Mouse (Mus musculus): Measurements from ENCODE around the gene Zfp292.

Gene Zfp292

GRCm38 (mm10) chr4:34883366-34884029 lies 738 bp upstream of the Zfp292 start:
- in situ Hi-C loops (cut with MboI; ENCODE audit: low sequenced_read_pairs), result no loop called here

GRCm38 (mm10) chr4:34882291-34882769 lies 430 bp downstream of the Zfp292 start:
- in situ Hi-C loops (cut with MboI; ENCODE audit: low sequenced_read_pairs), result no loop called here

- in situ Hi-C loops (cut with MboI; ENCODE audit: low sequenced_read_pairs), result no loop called here
These were observed 909 bp downstream of the Zfp292 start for GRCm38 (mm10) chr4:34881851-34882250.

DNA sequence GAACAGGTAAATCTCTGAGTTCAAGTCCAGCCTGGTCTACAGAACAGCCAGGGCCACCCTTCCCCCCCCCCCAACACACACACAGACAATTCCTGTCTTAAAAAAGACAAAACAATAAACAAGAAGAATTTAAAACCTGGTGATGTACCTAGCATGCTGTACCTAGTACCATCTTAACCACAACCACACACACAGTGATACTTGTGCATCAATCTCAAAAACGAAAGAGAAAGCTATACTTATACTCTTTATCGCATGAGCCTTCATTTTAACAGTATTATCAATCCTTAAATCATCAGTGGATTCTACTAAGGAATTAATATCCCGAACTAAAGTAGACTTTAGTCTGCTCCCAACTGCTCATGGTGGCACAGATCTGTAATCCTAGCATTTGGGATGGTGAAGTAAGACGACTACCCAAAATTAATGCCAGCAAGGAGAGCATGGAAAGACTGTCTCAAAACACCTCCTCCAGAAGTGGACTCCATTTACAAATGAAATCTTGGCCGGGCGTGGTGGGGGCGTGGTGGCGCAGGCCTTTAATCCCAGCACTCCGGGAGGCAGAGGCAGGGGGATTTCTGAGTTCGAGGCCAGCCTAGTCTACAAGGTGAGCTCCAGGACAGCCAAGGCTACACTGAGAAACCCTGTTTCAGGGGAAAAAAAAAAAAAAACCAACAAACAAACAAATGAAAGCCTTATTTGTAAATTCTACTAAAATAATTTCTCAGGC lies 1.7 kb downstream of the Zfp292 start:
- in situ Hi-C loops (cut with MboI; ENCODE audit: low sequenced_read_pairs), result no loop called here

- in situ Hi-C loops (cut with MboI; ENCODE audit: low sequenced_read_pairs), result no loop called here
These were observed 8.5 kb downstream of the Zfp292 start for GRCm38 (mm10) chr4:34874234-34874633.

GRCm38 (mm10) chr4:34872896-34873495 lies 9.8 kb downstream of the Zfp292 start:
- in situ Hi-C loops (cut with MboI; ENCODE audit: low sequenced_read_pairs), result no loop called here

- in situ Hi-C loops (cut with MboI; ENCODE audit: low sequenced_read_pairs), result no loop called here
These were observed 12.9 kb downstream of the Zfp292 start for GRCm38 (mm10) chr4:34869813-34870212.

GRCm38 (mm10) chr4:34861438-34861837 lies 21.3 kb downstream of the Zfp292 start:
- in situ Hi-C loops (cut with MboI; ENCODE audit: low sequenced_read_pairs), result no loop called here

- in situ Hi-C loops (cut with MboI; ENCODE audit: low sequenced_read_pairs), result no loop called here
These were observed 23.3 kb downstream of the Zfp292 start for GRCm38 (mm10) chr4:34859416-34859815.

GRCm38 (mm10) chr4:34858903-34859302 lies 23.9 kb downstream of the Zfp292 start:
- in situ Hi-C loops (cut with MboI; ENCODE audit: low sequenced_read_pairs), result no loop called here

DNA sequence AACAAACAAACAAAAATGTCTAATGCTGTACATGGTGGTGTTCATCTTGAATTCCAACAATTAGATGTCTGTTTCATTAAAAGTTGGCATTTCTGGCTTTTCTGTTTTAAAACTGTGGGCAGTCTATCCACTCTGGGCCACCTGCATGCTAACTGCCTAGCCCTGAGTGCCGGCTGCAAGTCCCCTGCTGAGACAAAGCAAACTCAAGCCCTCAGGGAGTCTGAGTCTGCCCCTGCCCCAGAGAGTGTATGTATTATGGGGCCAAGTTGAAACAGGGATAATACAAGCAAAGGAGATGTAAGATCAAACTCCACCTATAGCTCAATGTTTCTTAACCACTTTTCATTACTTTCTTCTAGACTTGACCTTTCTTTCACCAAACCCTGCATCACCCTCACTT lies 26.8 kb downstream of the Zfp292 start:
- in situ Hi-C loops (cut with MboI; ENCODE audit: low sequenced_read_pairs), result no loop called here

DNA sequence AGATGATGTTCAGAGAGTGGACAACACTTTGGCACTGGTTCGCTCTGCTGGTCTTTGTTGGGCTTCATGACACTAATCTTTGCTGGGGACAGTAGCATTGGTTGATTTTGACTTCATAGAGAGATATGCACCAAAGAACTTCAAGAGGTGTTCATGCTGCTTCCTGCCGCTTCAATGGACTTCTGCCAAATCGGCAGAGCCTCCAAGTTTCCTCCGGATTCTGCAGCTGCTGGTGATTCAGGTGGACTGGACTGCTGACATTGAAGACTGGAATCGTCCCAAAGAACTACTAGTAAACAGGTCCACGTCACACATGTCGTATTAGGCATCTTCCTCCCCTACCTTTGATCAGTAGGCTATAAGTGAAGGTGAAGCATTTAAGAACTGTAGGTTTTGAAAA lies 30.7 kb downstream of the Zfp292 start:
- in situ Hi-C loops (cut with MboI; ENCODE audit: low sequenced_read_pairs), result no loop called here

DNA sequence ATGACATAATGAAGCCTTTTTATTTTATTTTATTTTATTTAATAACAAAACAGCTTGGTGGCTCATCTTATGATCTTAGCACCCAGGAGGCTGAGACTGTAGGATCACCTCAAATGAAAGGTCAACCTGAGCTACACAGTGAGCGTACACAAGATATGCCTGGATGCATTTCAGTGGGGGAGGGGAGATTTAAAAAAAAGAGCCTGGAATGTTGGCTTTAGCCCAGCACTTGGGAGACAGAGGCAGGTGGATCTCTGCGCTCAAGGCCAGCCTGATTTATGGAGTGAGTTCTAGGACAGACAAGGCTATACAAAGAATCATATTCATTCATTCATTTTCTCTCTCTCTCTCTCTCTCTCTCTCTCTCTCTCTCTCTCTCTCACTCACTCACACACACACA lies 32.6 kb downstream of the Zfp292 start:
- in situ Hi-C loops (cut with MboI; ENCODE audit: low sequenced_read_pairs), result no loop called here

- in situ Hi-C loops (cut with MboI; ENCODE audit: low sequenced_read_pairs), result no loop called here
These were observed 35.0 kb downstream of the Zfp292 start for GRCm38 (mm10) chr4:34847679-34848309.

DNA sequence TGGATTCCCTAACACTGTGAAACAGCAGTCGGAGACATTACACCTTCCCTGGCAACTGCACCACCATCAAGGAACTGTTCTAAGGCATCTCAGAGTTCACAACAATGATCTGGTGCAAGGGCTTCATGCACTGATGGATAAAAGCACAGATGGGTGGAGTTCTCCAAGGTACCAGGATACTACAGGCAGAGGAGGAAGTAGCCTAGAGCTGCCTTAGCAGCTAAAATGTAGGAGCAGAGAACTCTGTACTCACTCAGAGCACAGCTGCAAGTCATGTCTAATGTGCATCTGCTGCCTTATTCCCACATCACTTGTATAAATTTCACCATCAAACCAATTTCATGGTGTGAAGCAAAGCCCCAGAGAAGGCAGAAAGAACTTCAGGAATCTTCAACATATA lies 38.9 kb downstream of the Zfp292 start:
- in situ Hi-C loops (cut with MboI; ENCODE audit: low sequenced_read_pairs), result no loop called here

- in situ Hi-C loops (cut with MboI; ENCODE audit: low sequenced_read_pairs), result no loop called here
These were observed 39.9 kb downstream of the Zfp292 start for GRCm38 (mm10) chr4:34842826-34843225.

DNA sequence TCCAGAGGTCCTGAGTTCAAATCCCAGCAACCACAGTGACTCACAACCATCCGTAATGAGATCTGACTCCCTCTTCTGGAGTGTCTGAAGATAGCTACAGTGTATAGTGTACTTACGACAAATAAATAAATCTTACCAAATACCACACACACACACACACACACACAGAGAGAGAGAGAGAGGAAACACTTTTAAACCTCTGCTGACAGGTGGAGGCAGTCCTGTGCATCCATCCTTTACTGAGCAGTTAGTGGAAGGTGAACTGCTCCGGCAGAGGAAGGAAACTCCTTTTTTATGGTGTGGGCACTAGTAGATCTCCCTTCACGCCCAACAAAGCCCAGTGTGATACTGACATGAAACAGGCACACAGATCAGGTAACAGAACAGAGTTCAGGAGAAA lies 51.3 kb downstream of the Zfp292 start:
- in situ Hi-C loops (cut with MboI; ENCODE audit: low sequenced_read_pairs), result no loop called here

GRCm38 (mm10) chr4:34829456-34829855 lies 53.3 kb downstream of the Zfp292 start:
- in situ Hi-C loops (cut with MboI; ENCODE audit: low sequenced_read_pairs), result no loop called here

DNA sequence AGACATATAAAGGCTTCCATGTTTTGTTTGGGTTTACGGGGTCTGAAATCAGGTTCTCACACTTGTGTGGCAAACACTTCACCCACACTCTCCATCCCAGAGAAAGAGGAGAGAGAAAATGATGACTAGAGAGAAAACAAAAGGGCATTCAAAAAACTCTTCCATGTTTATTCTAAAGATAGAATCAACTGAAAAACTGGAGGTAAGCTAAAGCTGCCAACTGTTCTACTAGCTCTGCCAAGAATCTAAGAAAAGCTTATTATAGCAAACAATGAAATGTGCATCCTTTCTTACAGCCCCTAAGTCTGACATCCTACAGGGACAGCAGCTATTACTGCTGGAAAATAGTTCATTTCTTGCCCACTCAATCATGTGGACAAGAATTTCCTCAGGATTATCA lies 58.9 kb downstream of the Zfp292 start:
- in situ Hi-C loops (cut with MboI; ENCODE audit: low sequenced_read_pairs), result no loop called here

- in situ Hi-C loops (cut with MboI; ENCODE audit: low sequenced_read_pairs), result no loop called here
These were observed 62.9 kb downstream of the Zfp292 start for GRCm38 (mm10) chr4:34819904-34820303.

- in situ Hi-C loops (cut with MboI; ENCODE audit: low sequenced_read_pairs), result no loop called here
These were observed 81.4 kb downstream of the Zfp292 start for GRCm38 (mm10) chr4:34801166-34802034.
